17 mouse cellular contexts compared by ENCODE assay signal in the genomic region with DNA sequence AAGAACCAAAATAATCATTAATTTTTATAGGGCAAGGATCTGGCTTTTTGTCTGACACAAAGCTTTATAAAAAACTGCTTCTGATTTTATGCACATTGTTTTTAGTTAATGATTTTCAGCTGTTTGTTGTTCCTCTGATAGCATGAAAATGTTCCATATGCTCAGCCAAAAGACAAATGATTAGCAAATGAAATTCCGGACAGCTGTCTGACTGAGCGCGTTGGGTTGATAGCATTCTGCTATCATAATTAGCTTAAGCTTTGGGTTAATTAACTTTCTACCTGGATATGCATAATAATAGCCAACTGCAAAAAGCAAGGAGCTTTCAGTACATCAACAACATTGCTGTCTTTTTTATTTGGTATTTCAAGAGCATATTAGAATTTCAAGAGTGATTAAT.
DNase-seq lines count a peak whose midpoint lies in the region; ATAC-seq and TF ChIP-seq lines count a peak whose summit lies in the region.
"Had no signal": no experiment of that assay in that cellular context is flagged by ENCODE, and none has a peak within 500 bp of the region (broad histone marks: within the 10 kb centered on the region; RNA-seq: fewer than 3 reads in every experiment).

No protein-coding gene starts in this region.

- DNase-seq in hindbrain, embryonic 14.5 days (ENCODE audit: low spot score): no peak
- no peak for DNase-seq in hindbrain, embryonic 10.5 days (ENCODE audit: low spot score)
- DNase-seq in midbrain, embryonic 14.5 days: peak; percentile 43
- DNase-seq in brain, embryonic 14.5 days (ENCODE audit: low read depth): peak; percentile 70
- DNase-seq in thymus, postnatal 0 days (ENCODE audit: low spot score): no peak
- DNase-seq: cerebellum, adult 11-12 months; cerebellum, adult 9-11 months; cerebellum, postnatal 36 days; gastrocnemius, adult 2 months; gastrocnemius, postnatal 36 days had no signal

- no peaks in the 10 kb centered on the region for H3K36me3 ChIP-seq in hindbrain, embryonic 14.5 days (replicated peaks; ENCODE audit: control insufficient read depth, insufficient read depth)
- no peaks in the 10 kb centered on the region for H3K36me3 ChIP-seq in hindbrain, embryonic 10.5 days
- H3K36me3 ChIP-seq in midbrain, embryonic 14.5 days (ENCODE audit: control insufficient read depth, insufficient read depth, low read length): no peaks in the 10 kb centered on the region
- no peaks in the 10 kb centered on the region for H3K36me3 ChIP-seq in midbrain, embryonic 16.5 days (ENCODE audit: control insufficient read depth, insufficient read depth, low read length)
- H3K36me3 ChIP-seq in neural tube, embryonic 15.5 days: no peaks in the 10 kb centered on the region
- H3K36me3 ChIP-seq: embryonic facial prominence, embryonic 13.5 days; heart, embryonic 15.5 days had no signal

- no peak overlapping the region for H3K4me2 ChIP-seq in hindbrain, embryonic 14.5 days (replicated peaks)
- H3K4me2 ChIP-seq in midbrain, embryonic 14.5 days (ENCODE audit: low read length): no peak overlapping the region
- H3K4me2 ChIP-seq in midbrain, embryonic 16.5 days (ENCODE audit: low read length): no peak overlapping the region
- H3K4me2 ChIP-seq in neural tube, embryonic 15.5 days: no peak overlapping the region
- H3K4me2 ChIP-seq: embryonic facial prominence, embryonic 13.5 days; forebrain, embryonic 13.5 days; heart, embryonic 11.5 days; heart, embryonic 15.5 days had no signal

- H3K9ac ChIP-seq in hindbrain, embryonic 14.5 days: no peak overlapping the region
- H3K9ac ChIP-seq in midbrain, embryonic 14.5 days (replicated peaks; ENCODE audit: low read length): no peak overlapping the region
- no peak overlapping the region for H3K9ac ChIP-seq in midbrain, embryonic 16.5 days (ENCODE audit: low read depth, low read length)
- H3K9ac ChIP-seq in neural tube, embryonic 15.5 days (replicated peaks): no peak overlapping the region
- H3K9ac ChIP-seq: embryonic facial prominence, embryonic 13.5 days; forebrain, embryonic 13.5 days; heart, embryonic 15.5 days had no signal

- no peaks in the 10 kb centered on the region for H3K9me3 ChIP-seq in hindbrain, embryonic 14.5 days (ENCODE audit: control insufficient read depth, low read length)
- no peaks in the 10 kb centered on the region for H3K9me3 ChIP-seq in hindbrain, embryonic 10.5 days
- H3K9me3 ChIP-seq in midbrain, embryonic 14.5 days (ENCODE audit: control insufficient read depth, low read length): no peaks in the 10 kb centered on the region
- H3K9me3 ChIP-seq in midbrain, embryonic 16.5 days (replicated peaks; ENCODE audit: control insufficient read depth, low read length, poor library complexity, severe bottlenecking): no peaks in the 10 kb centered on the region
- no peaks in the 10 kb centered on the region for H3K9me3 ChIP-seq in neural tube, embryonic 15.5 days (replicated peaks)
- H3K9me3 ChIP-seq: embryonic facial prominence, embryonic 13.5 days; forebrain, embryonic 13.5 days; heart, embryonic 15.5 days had no signal

- H3K4me3 ChIP-seq in hindbrain, embryonic 14.5 days (replicated peaks; ENCODE audit: low read length): no peak overlapping the region
- no peak overlapping the region for H3K4me3 ChIP-seq in hindbrain, embryonic 10.5 days
- no peak overlapping the region for H3K4me3 ChIP-seq in midbrain, embryonic 14.5 days (replicated peaks; ENCODE audit: low read depth, low read length)
- no peak overlapping the region for H3K4me3 ChIP-seq in midbrain, embryonic 16.5 days (ENCODE audit: low read depth, low read length)
- no peak overlapping the region for H3K4me3 ChIP-seq in neural tube, embryonic 15.5 days (replicated peaks)
- H3K4me3 ChIP-seq: embryonic facial prominence, embryonic 13.5 days; forebrain, embryonic 13.5 days; gastrocnemius, adult 2 months; heart, embryonic 15.5 days had no signal

- no peak for ATAC-seq in hindbrain, embryonic 14.5 days (ENCODE audit: low FRiP score)
- ATAC-seq in midbrain, embryonic 14.5 days (ENCODE audit: low FRiP score, low TSS enrichment): no peak
- ATAC-seq in midbrain, embryonic 16.5 days: no peak
- no peak for ATAC-seq in neural tube, embryonic 15.5 days (ENCODE audit: low FRiP score)
- ATAC-seq: forebrain, embryonic 13.5 days had no signal

- H3K27me3 ChIP-seq in hindbrain, embryonic 14.5 days (ENCODE audit: control insufficient read depth, insufficient read depth, low read length): no peaks in the 10 kb centered on the region
- H3K27me3 ChIP-seq in hindbrain, embryonic 10.5 days (ENCODE audit: insufficient read depth, poor library complexity, severe bottlenecking): no peaks in the 10 kb centered on the region
- H3K27me3 ChIP-seq in midbrain, embryonic 14.5 days (ENCODE audit: control insufficient read depth, insufficient read depth, low read length): no peaks in the 10 kb centered on the region
- no peaks in the 10 kb centered on the region for H3K27me3 ChIP-seq in midbrain, embryonic 16.5 days (ENCODE audit: control insufficient read depth, insufficient read depth, low read depth, low read length)
- H3K27me3 ChIP-seq in neural tube, embryonic 15.5 days (replicated peaks): no peaks in the 10 kb centered on the region

- WGBS in hindbrain, embryonic 14.5 days: 35% methylated on average over 3 of the region's 3 CpGs
- WGBS in hindbrain, embryonic 10.5 days: 82% methylated on average over 3 of the region's 3 CpGs
- WGBS in midbrain, embryonic 14.5 days: 53% methylated on average over 3 of the region's 3 CpGs
- WGBS in midbrain, embryonic 16.5 days: 48% methylated on average over 3 of the region's 3 CpGs
- 38% methylated on average over 3 of the region's 3 CpGs for WGBS in neural tube, embryonic 15.5 days

- peaks cover 44% of the 10 kb centered on the region for H3K4me1 ChIP-seq in hindbrain, embryonic 14.5 days (replicated peaks; ENCODE audit: control insufficient read depth, insufficient read depth, low read length)
- H3K4me1 ChIP-seq in hindbrain, embryonic 10.5 days (replicated peaks): peaks cover 30% of the 10 kb centered on the region
- peaks cover 30% of the 10 kb centered on the region for H3K4me1 ChIP-seq in midbrain, embryonic 14.5 days (ENCODE audit: control insufficient read depth, insufficient read depth, low read length)
- H3K4me1 ChIP-seq in midbrain, embryonic 16.5 days (ENCODE audit: control insufficient read depth, insufficient read depth, low read length): no peaks in the 10 kb centered on the region
- H3K4me1 ChIP-seq in neural tube, embryonic 15.5 days: peaks cover 44% of the 10 kb centered on the region

- no peak for TF ChIP-seq POLR2A in brain, embryonic 14.5 days (IDR thresholded peaks at IDR 0.05; ENCODE audit: borderline replicate concordance, extremely low read depth, insufficient read depth, insufficient read length, poor library complexity, severe bottlenecking)

- TF ChIP-seq CTCF in brain, embryonic 14.5 days (IDR thresholded peaks at IDR 0.05; ENCODE audit: borderline replicate concordance, extremely low read depth, insufficient read depth, insufficient read length): no peak

- H3K27ac ChIP-seq in hindbrain, embryonic 14.5 days: peak overlapping the region; percentile 40; the same call in 1 of the 2 replicates
- no peak overlapping the region for H3K27ac ChIP-seq in hindbrain, embryonic 10.5 days
- H3K27ac ChIP-seq in midbrain, embryonic 14.5 days (replicated peaks; ENCODE audit: low read depth, low read length): no peak overlapping the region
- H3K27ac ChIP-seq in midbrain, embryonic 16.5 days (ENCODE audit: low read length): no peak overlapping the region
- peak overlapping the region; percentile 9; the same call in 1 of the 2 replicates for H3K27ac ChIP-seq in neural tube, embryonic 15.5 days (replicated peaks)
- H3K27ac ChIP-seq: embryonic facial prominence, embryonic 13.5 days; forebrain, embryonic 13.5 days; gastrocnemius, adult 2 months; heart, embryonic 15.5 days; hindbrain, postnatal 0 days had no signal

Comparison
In these comparisons a context has a peak if more than half of its experiments do, and no peak if none do; other contexts are left out.
1. H3K27ac ChIP-seq: peak in hindbrain, embryonic 14.5 days (single experiment) and neural tube, embryonic 15.5 days (single experiment); none in hindbrain, embryonic 10.5 days (single experiment), midbrain, embryonic 14.5 days (single experiment) and midbrain, embryonic 16.5 days (single experiment).
2. DNase-seq: peak in midbrain, embryonic 14.5 days (single experiment) and brain, embryonic 14.5 days (single experiment); none in hindbrain, embryonic 14.5 days (single experiment), hindbrain, embryonic 10.5 days (single experiment) and thymus, postnatal 0 days (single experiment).